Mouse (Mus musculus) olfactory bulb, adult 2 months (tissue): ENCODE results near the gene Dnm2.

Experiments
- CTCF ChIP-seq: fragments of 200-500 bp; IDR thresholded peaks from 2 replicates; pipeline ENCODE4 v1.5.1; 2012; ENCODE audit warnings: low read depth, mild to moderate bottlenecking, low read length, moderate library complexity; ENCODE audit not compliant: insufficient read depth
- POLR2A ChIP-seq: fragments of 200-500 bp; IDR thresholded peaks from 2 replicates; pipeline ENCODE4 v1.6.1; 2012; ENCODE audit warnings: mild to moderate bottlenecking, low read depth, low read length, moderate library complexity; ENCODE audit not compliant: insufficient read depth

GRCm38 (mm10) chr9:21517947-21518495 lies 93.3 kb downstream of the Dnm2 start:
- no peak for TF ChIP-seq POLR2A
- TF ChIP-seq CTCF: no peak
